In genomic region chr9:97459745-97460144, GRCm38 (mm10) we compare ENCODE assay signal across 22 mouse cellular contexts.
DNase-seq lines count a peak whose midpoint lies in the region; ATAC-seq and TF ChIP-seq lines count a peak whose summit lies in the region.
"Had no signal": no experiment of that assay in that cellular context is flagged by ENCODE, and none has a peak within 500 bp of the region (broad histone marks: within the 10 kb centered on the region; RNA-seq: fewer than 3 reads in every experiment).

No protein-coding gene starts in this region.

- no peak overlapping the region for H3K4me3 ChIP-seq in heart, postnatal 0 days (ENCODE audit: low read depth, low read length)
- no peak overlapping the region for H3K4me3 ChIP-seq in liver, postnatal 0 days (ENCODE audit: low read depth, low read length)
- no peak overlapping the region for H3K4me3 ChIP-seq in liver, embryonic 12.5 days
- no peak overlapping the region for H3K4me3 ChIP-seq in cortical plate, adult 2 months (ENCODE audit: insufficient read depth, low read length)
- H3K4me3 ChIP-seq: erythroblast, embryonic 14.5 days; heart, embryonic 13.5 days; hindbrain, embryonic 10.5 days; neural tube, embryonic 15.5 days had no signal

- 52% methylated on average over 4 of the region's 4 CpGs for WGBS in heart, postnatal 0 days
- 57% methylated on average over 4 of the region's 4 CpGs for WGBS in liver, postnatal 0 days (ENCODE audit: insufficient replicate concordance)
- 58% methylated on average over 4 of the region's 4 CpGs for WGBS in liver, embryonic 12.5 days (ENCODE audit: insufficient replicate concordance)

- DNase-seq in cerebellum, adult 8-10 months: peak; percentile 5
- no peak for DNase-seq in cerebellum, postnatal 14 days
- no peak for DNase-seq in heart, postnatal 0 days (ENCODE audit: low spot score)
- no peak for DNase-seq in heart, postnatal 4 days
- DNase-seq in liver, postnatal 0 days: no peak
- DNase-seq: adrenal gland, postnatal 25 days; gastrocnemius, postnatal 14 days; kidney, postnatal 25 days; left cerebral cortex, postnatal 4 days; lung, adult 18-20 months; right cerebral cortex, adult 18-20 months; thymus, postnatal 14 days had no signal

- H3K9ac ChIP-seq in heart, postnatal 0 days (replicated peaks; ENCODE audit: low read depth, low read length): no peak overlapping the region
- H3K9ac ChIP-seq in liver, postnatal 0 days (replicated peaks): no peak overlapping the region
- H3K9ac ChIP-seq in liver, embryonic 12.5 days: no peak overlapping the region
- H3K9ac ChIP-seq: heart, embryonic 13.5 days; neural tube, embryonic 15.5 days had no signal

- H3K4me1 ChIP-seq in heart, postnatal 0 days (ENCODE audit: control insufficient read depth, insufficient read depth): no peaks in the 10 kb centered on the region
- H3K4me1 ChIP-seq in liver, postnatal 0 days (ENCODE audit: insufficient read depth): no peaks in the 10 kb centered on the region
- H3K4me1 ChIP-seq in liver, embryonic 12.5 days: no peaks in the 10 kb centered on the region
- peaks cover 5% of the 10 kb centered on the region; the same call in 1 of the 2 replicates for H3K4me1 ChIP-seq in cortical plate, adult 2 months (ENCODE audit: control insufficient read depth, insufficient read depth, low read length)
- H3K4me1 ChIP-seq: heart, embryonic 13.5 days; hindbrain, embryonic 10.5 days had no signal

- H3K27me3 ChIP-seq in heart, postnatal 0 days (ENCODE audit: control insufficient read depth, insufficient read depth, low read length): no peaks in the 10 kb centered on the region
- H3K27me3 ChIP-seq in liver, postnatal 0 days (ENCODE audit: insufficient read depth, low read length): no peaks in the 10 kb centered on the region
- H3K27me3 ChIP-seq in liver, embryonic 12.5 days (replicated peaks): no peaks in the 10 kb centered on the region
- H3K27me3 ChIP-seq: CH12.LX; heart, embryonic 13.5 days had no signal

- no peaks in the 10 kb centered on the region for H3K36me3 ChIP-seq in heart, postnatal 0 days (replicated peaks; ENCODE audit: control insufficient read depth, insufficient read depth, low read length)
- H3K36me3 ChIP-seq in liver, postnatal 0 days (replicated peaks; ENCODE audit: insufficient read depth, low read length): no peaks in the 10 kb centered on the region
- H3K36me3 ChIP-seq in liver, embryonic 12.5 days: no peaks in the 10 kb centered on the region
- H3K36me3 ChIP-seq: heart, embryonic 13.5 days; hindbrain, embryonic 10.5 days had no signal

- TF ChIP-seq POLR2A in cortical plate, adult 2 months (IDR thresholded peaks at IDR 0.05; ENCODE audit: extremely low read depth, insufficient read depth, low read length): no peak

- TF ChIP-seq EP300 in heart, postnatal 0 days (IDR thresholded peaks at IDR 0.05; ENCODE audit: low read depth): no peak
- no peak for TF ChIP-seq EP300 in liver, postnatal 0 days (IDR thresholded peaks at IDR 0.05; ENCODE audit: low read depth)

- ATAC-seq in heart, postnatal 0 days (ENCODE audit: insufficient read depth, low read depth): no peak
- ATAC-seq in liver, postnatal 0 days: no peak
- ATAC-seq in liver, embryonic 12.5 days: no peak
- ATAC-seq in monocyte, adult 5-6 weeks (replicated peaks; ENCODE audit: insufficient number of reproducible peaks, low FRiP score, low TSS enrichment, poor library complexity, severe bottlenecking): no peak
- ATAC-seq: activated CD4-positive, CD25-positive, alpha-beta regulatory T cell, adult 4 months; forebrain, embryonic 16.5 days had no signal

- H3K27ac ChIP-seq in heart, postnatal 0 days (ENCODE audit: low read depth): no peak overlapping the region
- H3K27ac ChIP-seq in liver, postnatal 0 days (ENCODE audit: low read depth): no peak overlapping the region
- no peak overlapping the region for H3K27ac ChIP-seq in liver, embryonic 12.5 days
- no peak overlapping the region for H3K27ac ChIP-seq in cortical plate, adult 2 months (ENCODE audit: insufficient read depth, low read length)
- H3K27ac ChIP-seq: heart, embryonic 13.5 days; hindbrain, embryonic 10.5 days; neural tube, embryonic 15.5 days had no signal

- H3K4me2 ChIP-seq in heart, postnatal 0 days (ENCODE audit: low read depth, low read length): no peak overlapping the region
- no peak overlapping the region for H3K4me2 ChIP-seq in liver, postnatal 0 days (ENCODE audit: low read depth, low read length)
- H3K4me2 ChIP-seq in liver, embryonic 12.5 days: no peak overlapping the region
- H3K4me2 ChIP-seq: heart, embryonic 13.5 days; neural tube, embryonic 15.5 days had no signal

- H3K9me3 ChIP-seq in heart, postnatal 0 days (replicated peaks; ENCODE audit: control insufficient read depth, low read length): no peaks in the 10 kb centered on the region
- H3K9me3 ChIP-seq in liver, postnatal 0 days (ENCODE audit: low read length): no peaks in the 10 kb centered on the region
- H3K9me3 ChIP-seq in liver, embryonic 12.5 days (replicated peaks): no peaks in the 10 kb centered on the region
- H3K9me3 ChIP-seq: heart, embryonic 13.5 days; hindbrain, embryonic 10.5 days; neural tube, embryonic 15.5 days had no signal

- TF ChIP-seq CTCF in heart, postnatal 0 days (IDR thresholded peaks at IDR 0.05; ENCODE audit: low read depth): peak; percentile 32
- peak; percentile 39 for TF ChIP-seq CTCF in liver, postnatal 0 days (IDR thresholded peaks at IDR 0.05; ENCODE audit: low read depth)
- peak; percentile 51; the same call in 1 of the 2 replicates for TF ChIP-seq CTCF in cortical plate, adult 2 months (IDR thresholded peaks at IDR 0.05; ENCODE audit: extremely low read depth, insufficient read depth, low read length)
